Mouse (Mus musculus) embryonic facial prominence, embryonic 11.5 days (tissue): Measurements from ENCODE around the gene Cdpf1. TPM values are rescaled to one million over a fixed set of nuclear protein-coding genes. Genes with fewer than 3 reads are reported as not detected.

Source experiments
- ATAC-seq: fragments of 200-750 bp; cut with Nextera tagmentation; replicated peaks from 2 replicates; pipeline ENCODE4 v1.8.0; 2017; ENCODE audit warnings: low read depth; ENCODE audit not compliant: insufficient number of reproducible peaks, low FRiP score, low TSS enrichment
- DNase-seq: peaks from one replicate; pipeline ENCODE4 v3.0.0-alpha.2; 2015; ENCODE audit warnings: low spot score
- H3K27ac ChIP-seq: fragments of 300-500 bp; sonication (generic); replicated peaks from 2 replicates; pipeline ENCODE4 v1.5.1; 2014; ENCODE audit warnings: mild to moderate bottlenecking, low read depth, low read length, control low read depth
- H3K27me3 ChIP-seq: fragments of 300-500 bp; sonication (generic); 2 replicates; pipeline ENCODE4 v1.6.1; 2014; ENCODE audit warnings: mild to moderate bottlenecking, low read length, moderate library complexity, mixed read lengths; ENCODE audit not compliant: control insufficient read depth, insufficient read depth
- H3K36me3 ChIP-seq: fragments of 300-500 bp; sonication (generic); replicated peaks from 2 replicates; pipeline ENCODE4 v1.6.1; 2014; ENCODE audit warnings: low read depth, mild to moderate bottlenecking, low read length, moderate library complexity, mixed read lengths; ENCODE audit not compliant: control insufficient read depth, insufficient read depth
- H3K4me1 ChIP-seq: fragments of 300-500 bp; sonication (generic); 2 replicates; pipeline ENCODE4 v1.6.1; 2014; ENCODE audit warnings: low read length, mixed read lengths; ENCODE audit not compliant: control insufficient read depth, insufficient read depth
- H3K4me2 ChIP-seq: fragments of 300-500 bp; sonication (generic); 2 replicates; pipeline ENCODE4 v1.6.1; 2014; ENCODE audit warnings: low read depth, mild to moderate bottlenecking, control low read depth, low read length, moderate library complexity
- H3K4me3 ChIP-seq: fragments of 300-500 bp; sonication (generic); 2 replicates; pipeline ENCODE4 v1.5.1; 2014; ENCODE audit warnings: low read depth, low read length, control low read depth
- H3K9ac ChIP-seq: fragments of 300-500 bp; sonication (generic); replicated peaks from 2 replicates; pipeline ENCODE4 v1.6.1; 2014; ENCODE audit warnings: mild to moderate bottlenecking, control low read depth, low read length
- H3K9me3 ChIP-seq: fragments of 300-500 bp; sonication (generic); replicated peaks from 2 replicates; pipeline ENCODE4 v1.6.1; 2016; ENCODE audit warnings: mild to moderate bottlenecking, low read length, inconsistent platforms, mixed read lengths; ENCODE audit not compliant: control insufficient read depth
- WGBS: fragments of 180-500 bp; shearing (Covaris S2); extraction: QIAGEN DNeasy Blood & Tissue Kit; methylation state at CpG from one replicate; pipeline ENCODE4 v1.1.7; 2014; 5-methylcytosine and 5-hydroxymethylcytosine counted together
- polyA plus RNA-seq: library from polyadenylated mRNA; unstranded; fragments of >200 nt; fragmentation: Nextera tagmentation; extraction: Ambion mirVana; gene quantifications from 2 replicates; pipeline ENCODE4 v1.2.1, GENCODE M21; 2014

The Cdpf1 gene
- polyA plus RNA-seq, 1 experiment from 2014 or later = 22.1 TPM

GRCm38 (mm10) chr15:85772146-85772740, 39.3 kb downstream of the Cdpf1 start:
- Histone ChIP-seq H3K27ac (no peak overlapping the region), H3K4me2 (no peak overlapping the region), H3K9me3 (no peaks in the 10 kb centered on the region), H3K27me3 (no peaks in the 10 kb centered on the region), H3K4me3 (no peak overlapping the region), H3K9ac (no peak overlapping the region), H3K36me3 (no peaks in the 10 kb centered on the region), H3K4me1 (no peaks in the 10 kb centered on the region)
- WGBS = 76% methylated on average over 11 of the region's 11 CpGs
- ATAC-seq (no peak), DNase-seq (no peak)

- no peak overlapping the region for H3K9ac ChIP-seq
- ATAC-seq (no peak), DNase-seq (no peak)
- no peaks in the 10 kb centered on the region for H3K36me3 ChIP-seq
- H3K27me3 ChIP-seq = no peaks in the 10 kb centered on the region
- H3K4me1 ChIP-seq = no peaks in the 10 kb centered on the region
- H3K27ac ChIP-seq = no peak overlapping the region
- no peak overlapping the region for H3K4me2 ChIP-seq
- H3K4me3 ChIP-seq = no peak overlapping the region
- H3K9me3 ChIP-seq = no peaks in the 10 kb centered on the region
- 82% methylated on average over 17 of the region's 17 CpGs for WGBS
These were observed 40.0 kb downstream of the Cdpf1 start for GRCm38 (mm10) chr15:85771306-85772121.

GRCm38 (mm10) chr15:85768991-85769390, 42.5 kb downstream of the Cdpf1 start:
- 92% methylated on average over 8 of the region's 8 CpGs for WGBS
- ATAC-seq = no peak

GRCm38 (mm10) chr15:85766677-85767076, 44.8 kb downstream of the Cdpf1 start:
- no peak for DNase-seq
- 92% methylated on average over 5 of the region's 5 CpGs for WGBS
- ATAC-seq = no peak

More at GRCm38 (mm10) chr15:85768991-85769390, 42.5 kb downstream of the Cdpf1 start:
- no peak for DNase-seq
- Histone ChIP-seq H3K4me2 (no peak overlapping the region), H3K27ac (no peak overlapping the region), H3K9ac (no peak overlapping the region), H3K27me3 (no peaks in the 10 kb centered on the region), H3K4me3 (no peak overlapping the region), H3K36me3 (no peaks in the 10 kb centered on the region), H3K9me3 (no peaks in the 10 kb centered on the region), H3K4me1 (no peaks in the 10 kb centered on the region)

GRCm38 (mm10) chr15:85765022-85765421, 46.5 kb downstream of the Cdpf1 start:
- 39% methylated on average over 3 of the region's 3 CpGs for WGBS
- Histone ChIP-seq H3K9ac (no peak overlapping the region), H3K27ac (no peak overlapping the region), H3K4me2 (no peak overlapping the region), H3K27me3 (no peaks in the 10 kb centered on the region), H3K4me1 (no peaks in the 10 kb centered on the region), H3K4me3 (no peak overlapping the region), H3K9me3 (no peaks in the 10 kb centered on the region), H3K36me3 (no peaks in the 10 kb centered on the region)
- no peak for DNase-seq
- ATAC-seq = no peak

More at GRCm38 (mm10) chr15:85766677-85767076, 44.8 kb downstream of the Cdpf1 start:
- no peaks in the 10 kb centered on the region for H3K4me1 ChIP-seq
- no peaks in the 10 kb centered on the region for H3K27me3 ChIP-seq
- no peak overlapping the region for H3K4me3 ChIP-seq
- no peak overlapping the region for H3K4me2 ChIP-seq
- no peaks in the 10 kb centered on the region for H3K9me3 ChIP-seq
- H3K9ac ChIP-seq = no peak overlapping the region
- no peaks in the 10 kb centered on the region for H3K36me3 ChIP-seq
- H3K27ac ChIP-seq = no peak overlapping the region

- H3K27me3 ChIP-seq = no peaks in the 10 kb centered on the region
- H3K4me3 ChIP-seq = no peak overlapping the region
- H3K27ac ChIP-seq = no peak overlapping the region
- peaks cover 4% of the 10 kb centered on the region; the same call in 1 of the 2 replicates for H3K9me3 ChIP-seq
- no peak overlapping the region for H3K4me2 ChIP-seq
- no peaks in the 10 kb centered on the region for H3K4me1 ChIP-seq
- no peaks in the 10 kb centered on the region for H3K36me3 ChIP-seq
- WGBS = 74% methylated on average over 4 of the region's 4 CpGs
- no peak overlapping the region for H3K9ac ChIP-seq
- DNase-seq = no peak
- no peak for ATAC-seq
These were observed 48.7 kb downstream of the Cdpf1 start for GRCm38 (mm10) chr15:85762761-85763160.

GRCm38 (mm10) chr15:85757768-85758167, 53.7 kb downstream of the Cdpf1 start:
- Histone ChIP-seq H3K27ac (no peak overlapping the region), H3K4me1 (no peaks in the 10 kb centered on the region), H3K4me3 (no peak overlapping the region), H3K4me2 (no peak overlapping the region), H3K36me3 (no peaks in the 10 kb centered on the region), H3K9ac (no peak overlapping the region), H3K9me3 (peaks cover 4% of the 10 kb centered on the region; the same call in 1 of the 2 replicates), H3K27me3 (no peaks in the 10 kb centered on the region)
- DNase-seq (no peak), ATAC-seq (no peak)
- WGBS = 96% methylated on average over 3 of the region's 3 CpGs
